Comparison of ENCODE assay signal across 12 mouse cellular contexts in genomic region chr5:139682631-139682977, GRCm38 (mm10). TPM values are rescaled to one million over a fixed set of nuclear protein-coding genes. Genes with fewer than 3 reads are reported as not detected.
DNase-seq lines count a peak whose midpoint lies in the region; ATAC-seq lines count a peak whose summit lies in the region.
"Had no signal": no experiment of that assay in that cellular context is flagged by ENCODE, and none has a peak within 500 bp of the region (broad histone marks: within the 10 kb centered on the region; RNA-seq: fewer than 3 reads in every experiment).

No protein-coding gene starts in this region.

- intact Hi-C loops in left cerebral cortex, postnatal 14 days (cut with DNase I): no loop called here

- no peaks in the 10 kb centered on the region for H3K9me3 ChIP-seq in kidney, embryonic 14.5 days (ENCODE audit: control insufficient read depth, low read length)
- 0 out of 2 replicates have a peak, but pooled peaks cover 2% of the 10 kb centered on the region for H3K9me3 ChIP-seq in hindbrain, embryonic 10.5 days
- no peaks in the 10 kb centered on the region for H3K9me3 ChIP-seq in midbrain, embryonic 10.5 days (replicated peaks)
- no peaks in the 10 kb centered on the region for H3K9me3 ChIP-seq in intestine, embryonic 15.5 days

- peaks cover 14% of the 10 kb centered on the region; the same call in 1 of the 2 replicates for H3K27me3 ChIP-seq in kidney, embryonic 14.5 days (ENCODE audit: control insufficient read depth, insufficient read depth, low read length)
- H3K27me3 ChIP-seq in hindbrain, embryonic 10.5 days (ENCODE audit: insufficient read depth, poor library complexity, severe bottlenecking): peaks cover 82% of the 10 kb centered on the region
- peaks cover 78% of the 10 kb centered on the region for H3K27me3 ChIP-seq in midbrain, embryonic 10.5 days (ENCODE audit: low read depth, poor library complexity, severe bottlenecking)
- peaks cover 31% of the 10 kb centered on the region for H3K27me3 ChIP-seq in intestine, embryonic 15.5 days (replicated peaks)

- no peak for DNase-seq in kidney, adult 9 months
- no peak for DNase-seq in hindbrain, embryonic 10.5 days (ENCODE audit: low spot score)
- DNase-seq in midbrain, embryonic 10.5 days (ENCODE audit: low spot score): no peak
- peak; percentile 22 for DNase-seq in retina, embryonic 14.5 days (ENCODE audit: low spot score)
- DNase-seq in left cerebral cortex, postnatal 14 days (ENCODE audit: low spot score in 2 of 2): no peak
- DNase-seq: heart, adult 18-20 months; heart, postnatal 4 days; kidney, postnatal 4 days had no signal

- H3K9ac ChIP-seq in kidney, embryonic 14.5 days (ENCODE audit: low read depth, low read length): no peak overlapping the region
- no peak overlapping the region for H3K9ac ChIP-seq in intestine, embryonic 15.5 days

- peaks cover 13% of the 10 kb centered on the region for H3K4me1 ChIP-seq in kidney, embryonic 14.5 days (ENCODE audit: control insufficient read depth, insufficient read depth, low read length)
- H3K4me1 ChIP-seq in hindbrain, embryonic 10.5 days (replicated peaks): peaks cover 39% of the 10 kb centered on the region
- peaks cover 35% of the 10 kb centered on the region for H3K4me1 ChIP-seq in midbrain, embryonic 10.5 days
- H3K4me1 ChIP-seq in intestine, embryonic 15.5 days (replicated peaks): peaks cover 16% of the 10 kb centered on the region

- no peak overlapping the region for H3K4me2 ChIP-seq in kidney, embryonic 14.5 days (replicated peaks; ENCODE audit: low read depth, low read length)
- H3K4me2 ChIP-seq in intestine, embryonic 15.5 days (replicated peaks): no peak overlapping the region; the same call in 1 of the 2 replicates

- no peak; the same call in 1 of the 2 replicates for ATAC-seq in kidney, embryonic 14.5 days (ENCODE audit: low FRiP score, low TSS enrichment)
- ATAC-seq in megakaryocyte progenitor cell, adult 5-6 weeks (replicated peaks; ENCODE audit: poor library complexity): no peak
- ATAC-seq in intestine, embryonic 15.5 days: no peak
- ATAC-seq: activated CD4-positive, CD25-positive, alpha-beta regulatory T cell, adult 4 months had no signal

- 0 out of 2 replicates have a peak overlapping the region, but pooled peaks have one; percentile 30 for H3K27ac ChIP-seq in kidney, embryonic 14.5 days (ENCODE audit: low read depth, low read length)
- H3K27ac ChIP-seq in hindbrain, embryonic 10.5 days: peak overlapping the region; percentile 57; the same call in 1 of the 2 replicates
- 0 out of 2 replicates have a peak overlapping the region, but pooled peaks have one; percentile 34 for H3K27ac ChIP-seq in midbrain, embryonic 10.5 days (replicated peaks)
- H3K27ac ChIP-seq in intestine, embryonic 15.5 days: no peak overlapping the region

- 2% methylated on average over 7 of the region's 7 CpGs for WGBS in kidney, embryonic 14.5 days
- WGBS in hindbrain, embryonic 10.5 days: 6% methylated on average over 7 of the region's 7 CpGs
- WGBS in midbrain, embryonic 10.5 days: 6% methylated on average over 7 of the region's 7 CpGs
- WGBS in intestine, embryonic 15.5 days: 9% methylated on average over 7 of the region's 7 CpGs

- H3K4me3 ChIP-seq in kidney, embryonic 14.5 days (ENCODE audit: low read length): no peak overlapping the region
- no peak overlapping the region for H3K4me3 ChIP-seq in hindbrain, embryonic 10.5 days
- H3K4me3 ChIP-seq in midbrain, embryonic 10.5 days: no peak overlapping the region
- no peak overlapping the region for H3K4me3 ChIP-seq in intestine, embryonic 15.5 days (replicated peaks)

- no peaks in the 10 kb centered on the region for H3K36me3 ChIP-seq in kidney, embryonic 14.5 days (ENCODE audit: control insufficient read depth, insufficient read depth, low read length)
- H3K36me3 ChIP-seq in hindbrain, embryonic 10.5 days: no peaks in the 10 kb centered on the region
- no peaks in the 10 kb centered on the region for H3K36me3 ChIP-seq in midbrain, embryonic 10.5 days
- no peaks in the 10 kb centered on the region for H3K36me3 ChIP-seq in intestine, embryonic 15.5 days

RNA-seq across cellular contexts. Expression of gene Micall2, which starts 53.5 kb away (rescaled TPM):
- polyA plus RNA-seq in kidney, embryonic 14.5 days (2014; fragmentation: Nextera tagmentation; extraction: Ambion mirVana): 3.6 and 6.4 TPM in 2 replicates
- polyA plus RNA-seq in hindbrain, embryonic 10.5 days (2016; fragmentation: Nextera tagmentation; extraction: Ambion mirVana): 6.9 and 10.2 TPM in 2 replicates
- polyA plus RNA-seq in midbrain, embryonic 10.5 days (2016; fragmentation: Nextera tagmentation; extraction: Ambion mirVana): 5.7 and 7.8 TPM in 2 replicates
- 7.0 and 8.0 TPM in 2 replicates for total RNA-seq in megakaryocyte progenitor cell, adult 5-6 weeks (2015)
- 2.5 and 3.9 TPM in 2 replicates for total RNA-seq in megakaryocyte progenitor cell, adult 5-6 weeks (2017)
- total RNA-seq in left cerebral cortex, postnatal 14 days (2021): 1 to 10 TPM; 1.6 to 2.8 TPM
- 8.3 and 8.4 TPM in 2 replicates for polyA plus RNA-seq in intestine, embryonic 15.5 days (2015; fragmentation: Nextera tagmentation; extraction: Ambion mirVana)
- polyA plus RNA-seq: activated CD4-positive, CD25-positive, alpha-beta regulatory T cell, adult 4 months had no signal
